Mouse (Mus musculus) adrenal gland, adult 2 months (tissue): ENCODE measurements at regions not wholly inside any gene's neighbourhood (a gene's known extent, or its start where the extent isn't known, plus 50 kb on each side); places are given as distances from the start of the nearest gene placed in this dataset.
"Not testable (repeated sequence)": the region's sequence is repeated elsewhere in the genome, so short reads cannot be mapped to it uniquely, and the experiment has no call there.

ENCODE experiments used
- DNase-seq: peaks from one replicate; pipeline ENCODE4 v3.0.0; 2021

GRCm38 (mm10) chr14:61757086-61757822 is 150.0 kb downstream of the Kcnrg start:
- peak; percentile 86 for DNase-seq

GRCm38 (mm10) chr14:61757823-61758175 is 150.5 kb downstream of the Kcnrg start:
- no peak for DNase-seq

GRCm38 (mm10) chr14:61758586-61758985 is 151.3 kb downstream of the Kcnrg start:
- DNase-seq: no peak

- DNase-seq: not testable (repeated sequence)
These were observed 152.9 kb downstream of the Kcnrg start for GRCm38 (mm10) chr14:61760176-61760575.

DNA sequence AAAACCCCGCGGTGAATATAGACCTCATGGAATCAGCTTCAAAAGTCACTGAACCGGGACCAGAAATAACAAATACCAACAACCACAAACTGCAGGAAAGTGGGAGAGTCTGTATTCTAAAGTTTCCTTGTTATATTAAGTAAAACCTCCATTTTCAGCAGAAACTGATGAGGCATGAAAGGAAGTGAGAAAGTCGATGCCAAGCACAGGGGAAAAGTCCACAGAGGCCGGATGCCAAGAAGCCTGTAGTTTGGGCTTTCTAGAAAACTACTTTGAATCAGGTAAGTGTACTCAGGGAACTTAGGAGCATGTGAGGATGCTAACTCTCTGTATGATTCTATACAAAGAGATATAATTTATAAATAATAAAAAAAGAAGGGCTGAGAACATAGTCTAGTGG is 154.8 kb downstream of the Kcnrg start:
- DNase-seq: no peak

DNA sequence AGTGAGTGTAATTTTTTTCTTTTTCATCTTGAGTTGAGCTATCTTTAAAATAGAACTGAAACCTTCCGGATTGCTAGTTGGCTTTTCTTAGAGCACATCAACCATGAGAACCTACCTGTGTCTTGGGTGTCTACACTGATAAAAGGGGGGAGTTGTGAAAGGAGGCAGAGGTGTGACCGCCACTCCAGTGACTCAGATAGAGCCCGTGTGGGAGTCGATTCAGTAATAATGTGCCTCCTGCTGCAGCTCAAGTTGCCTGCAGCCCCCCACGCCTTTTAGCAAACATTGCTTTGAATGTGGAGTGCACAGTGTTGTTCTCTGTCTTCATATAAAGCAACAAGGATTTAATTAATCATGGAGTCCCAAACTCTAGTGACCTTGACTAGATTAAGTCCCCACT is 162.6 kb downstream of the Kcnrg start:
- DNase-seq: no peak

DNA sequence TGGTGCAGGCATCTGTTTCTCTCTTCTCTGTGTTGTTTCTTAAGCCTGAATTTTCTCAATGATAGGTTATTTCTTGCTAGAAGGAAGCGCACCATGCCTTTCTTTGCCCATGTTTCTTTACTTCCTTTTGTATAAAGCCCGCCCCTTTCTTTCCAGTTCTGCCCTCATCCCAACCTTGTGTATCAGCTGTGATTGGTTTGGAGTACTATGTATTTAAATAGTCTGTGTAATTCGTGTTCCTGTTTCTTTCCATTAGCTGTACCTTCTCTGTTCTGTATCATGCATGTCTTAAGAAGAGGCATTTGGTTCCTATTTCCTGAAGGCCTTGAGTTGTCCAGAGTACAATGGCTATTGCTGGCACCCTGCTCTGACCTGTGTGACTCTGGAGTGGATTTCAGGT is 166.9 kb downstream of the Kcnrg start:
- DNase-seq: no peak

- no peak for DNase-seq
These were observed 171.4 kb downstream of the Kcnrg start for GRCm38 (mm10) chr14:61778618-61779017.

- no peak for DNase-seq
These were observed 175.9 kb downstream of the Kcnrg start for GRCm38 (mm10) chr14:61783206-61783605.

DNA sequence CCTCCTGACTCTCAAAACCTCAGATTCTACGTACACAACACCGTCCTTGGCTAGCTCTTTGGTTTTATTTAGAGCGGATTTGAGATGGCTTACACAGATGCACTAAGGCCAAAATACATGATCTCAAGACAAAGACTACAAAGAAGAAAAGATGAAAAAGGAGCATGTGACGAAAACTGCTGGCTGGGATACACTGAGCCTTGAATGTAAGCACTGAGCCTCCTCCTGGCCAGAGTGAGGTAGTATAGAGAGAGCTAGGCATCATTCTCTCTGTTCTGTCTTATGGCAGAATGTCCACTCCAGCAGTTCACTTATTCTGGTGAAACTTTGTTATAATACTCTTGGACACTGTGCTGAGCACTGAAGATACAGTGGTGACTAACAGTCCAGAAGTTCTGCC is 177.4 kb downstream of the Kcnrg start:
- DNase-seq: no peak

DNA sequence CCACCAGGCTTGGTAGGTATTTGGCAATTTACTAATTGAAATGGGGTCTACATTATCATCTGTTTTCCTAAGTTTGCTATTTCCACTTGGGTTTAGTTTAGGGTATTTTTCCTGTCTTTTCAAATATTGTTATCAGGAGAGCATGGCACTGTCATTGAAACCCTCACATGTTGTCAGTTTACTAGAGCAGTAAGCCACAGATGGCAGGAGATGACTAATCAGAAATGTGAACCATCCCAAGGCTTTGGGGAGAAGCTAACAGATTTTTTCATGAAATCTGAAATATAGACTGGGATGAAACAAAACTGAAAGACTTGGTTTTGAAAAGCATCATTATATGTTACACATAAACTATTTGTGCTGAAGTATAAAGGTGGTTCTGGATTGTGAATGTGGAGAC is 178.8 kb downstream of the Kcnrg start:
- DNase-seq: no peak

DNA sequence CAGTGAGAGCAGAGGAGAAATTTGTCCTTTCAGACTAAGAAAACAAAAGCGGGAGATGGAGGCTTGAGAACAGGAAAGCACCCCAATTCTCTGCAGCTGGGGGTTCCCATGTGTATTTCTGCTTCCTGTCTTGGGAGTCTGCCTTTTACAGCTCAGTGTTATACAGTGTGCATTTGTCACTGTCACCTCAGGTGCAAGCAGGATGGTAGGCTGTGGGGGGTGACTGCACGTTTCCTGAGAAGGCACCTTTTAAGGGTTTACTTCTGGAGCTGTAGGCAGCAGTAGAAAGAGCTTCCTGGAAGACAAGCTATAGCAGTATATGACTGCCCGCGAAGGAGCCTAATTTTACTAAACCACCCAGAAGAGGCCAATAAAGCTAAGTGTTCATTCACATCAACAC is 180.5 kb downstream of the Kcnrg start:
- no peak for DNase-seq

DNA sequence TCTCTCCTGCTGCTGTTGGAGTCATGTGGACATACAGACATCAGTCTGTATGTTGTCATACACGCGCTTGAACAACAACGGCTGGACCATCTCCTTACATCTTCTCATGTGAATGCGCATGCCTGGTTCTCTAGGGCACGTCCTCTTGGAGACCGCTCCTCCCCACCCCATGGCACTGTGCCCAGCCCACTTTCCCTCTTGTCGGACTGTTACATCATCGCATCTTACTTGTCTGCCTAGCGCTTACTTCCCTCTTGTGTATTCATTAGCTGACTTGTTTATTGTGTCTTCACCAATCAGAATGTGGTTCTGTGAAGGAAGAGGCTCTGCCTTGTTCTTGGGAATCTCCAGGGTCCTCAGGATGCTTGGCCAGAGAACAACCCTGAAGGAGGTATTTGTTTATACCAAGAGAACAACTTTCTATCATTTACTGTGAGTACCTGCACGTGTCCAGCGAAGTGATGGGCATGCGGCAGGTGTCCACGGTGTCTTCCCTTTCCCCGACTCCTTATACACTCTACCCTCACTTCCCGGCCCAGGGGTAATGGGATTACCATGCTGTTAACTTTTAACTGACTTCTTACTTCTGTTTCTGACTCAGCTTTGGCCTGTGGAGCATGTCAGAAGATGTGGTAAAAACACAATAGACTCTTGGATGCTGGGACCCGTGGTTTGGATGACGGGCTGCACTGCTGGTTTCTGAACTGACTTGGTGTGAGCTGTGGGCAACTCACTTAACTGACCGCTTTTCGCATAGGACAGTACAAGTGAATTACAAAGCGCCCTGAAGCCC is 181.9 kb downstream of the Kcnrg start:
- DNase-seq: peak; percentile 15

- DNase-seq: no peak
These were observed 188.9 kb downstream of the Kcnrg start for GRCm38 (mm10) chr14:61795976-61796645.

DNA sequence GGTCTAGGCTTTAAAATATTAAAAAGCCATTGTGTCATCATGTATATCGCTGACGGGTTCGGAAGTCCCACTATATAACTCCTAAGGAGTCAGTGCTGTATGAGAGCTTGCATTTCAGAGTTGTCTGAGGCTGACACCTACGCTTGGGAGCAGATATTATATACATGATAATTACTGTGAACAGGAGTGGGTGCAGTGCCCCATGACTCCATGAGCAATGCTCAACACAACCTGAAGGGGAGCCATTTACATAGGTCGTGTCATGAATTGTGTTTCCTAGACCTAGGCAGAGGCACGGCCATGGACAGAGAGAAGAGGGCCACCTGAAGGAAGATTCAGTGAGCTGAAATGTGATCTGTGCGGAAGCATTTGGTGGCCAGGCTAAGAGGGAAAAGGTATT is 189.4 kb downstream of the Kcnrg start:
- DNase-seq: no peak

DNA sequence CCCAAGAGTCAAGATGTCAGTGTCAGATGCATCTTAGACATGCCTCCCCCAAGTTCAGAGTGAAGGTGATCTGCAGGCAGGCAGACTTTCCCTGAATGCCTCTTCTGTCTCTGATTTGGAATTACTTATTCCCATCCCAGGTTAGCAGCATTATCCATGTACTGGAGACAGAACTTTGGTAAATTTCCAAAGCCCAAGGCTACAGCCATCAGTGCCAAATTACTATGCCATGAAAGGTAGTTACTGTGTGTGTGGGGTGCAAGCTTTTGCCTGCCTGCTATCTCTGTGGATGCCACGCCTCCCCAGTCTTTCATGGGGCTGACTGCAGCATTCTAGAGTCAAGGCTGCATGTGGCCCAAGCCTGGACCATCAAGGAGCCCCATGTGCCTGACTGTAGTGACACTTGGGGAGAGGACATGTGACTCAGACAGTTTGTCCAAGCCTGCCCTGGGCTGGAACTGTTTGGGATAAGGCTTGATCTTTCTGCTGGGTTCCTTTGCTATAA is 196.2 kb downstream of the Kcnrg start:
- DNase-seq: peak; percentile 50

DNA sequence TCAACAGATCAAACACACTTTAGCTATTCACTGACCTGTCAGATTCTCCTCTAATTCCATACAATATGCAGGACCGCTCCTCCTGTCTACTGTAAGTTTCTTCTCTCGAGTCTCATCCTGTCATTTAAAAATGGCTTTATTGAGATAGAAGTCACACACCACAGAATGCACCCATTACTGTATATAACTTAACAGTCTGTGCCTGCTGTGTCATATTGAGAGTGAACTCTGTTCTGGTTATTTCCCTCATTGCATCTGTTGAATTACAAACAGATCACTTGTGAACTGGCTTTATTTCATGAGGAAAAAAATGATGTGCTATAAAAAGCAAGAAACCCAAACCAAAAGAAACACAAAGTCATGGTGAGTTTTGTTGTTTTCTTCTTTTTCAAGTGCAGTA is 198.2 kb downstream of the Kcnrg start:
- no peak for DNase-seq

- DNase-seq: no peak
These were observed 200.9 kb downstream of the Kcnrg start for GRCm38 (mm10) chr14:61808193-61808592.

GRCm38 (mm10) chr14:61809716-61810437 is 202.6 kb downstream of the Kcnrg start:
- DNase-seq: no peak

GRCm38 (mm10) chr14:61810836-61811235 is 203.6 kb downstream of the Kcnrg start:
- no peak for DNase-seq

GRCm38 (mm10) chr14:61817711-61818110 is 210.5 kb downstream of the Kcnrg start:
- DNase-seq: peak; percentile 58

DNA sequence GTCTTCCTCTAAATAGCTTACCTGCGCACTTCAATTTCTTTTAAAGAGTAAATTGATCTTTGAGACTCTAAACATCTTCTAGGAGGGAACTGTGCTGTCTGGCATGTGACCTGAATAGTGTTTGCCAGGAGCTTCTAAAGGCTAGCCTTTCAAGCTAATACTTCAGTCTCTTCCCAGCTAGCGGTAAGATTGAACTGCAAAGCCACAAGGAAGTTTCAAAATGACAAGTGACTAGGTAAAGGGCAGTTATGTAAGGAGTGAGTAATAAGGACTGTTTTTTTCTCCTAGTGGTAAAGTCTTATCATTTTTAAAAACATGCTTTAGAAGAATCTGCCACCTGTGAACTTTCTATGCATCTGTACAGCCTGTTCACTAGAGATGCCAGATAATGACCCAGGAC is 211.1 kb downstream of the Kcnrg start:
- DNase-seq: peak; percentile 6
